Mouse (Mus musculus) spleen, adult 2 months (tissue): ENCODE results near the gene Lss.

Experiments used
- CTCF ChIP-seq: fragments of 200-500 bp; IDR thresholded peaks from 2 replicates; pipeline ENCODE4 v1.5.1; 2011; ENCODE audit warnings: mild to moderate bottlenecking, inconsistent platforms; ENCODE audit not compliant: insufficient read depth, insufficient read length, insufficient replicate concordance; ENCODE audit errors: extremely low read depth
- POLR2A ChIP-seq: fragments of 200-500 bp; IDR thresholded peaks from 2 replicates; pipeline ENCODE4 v1.6.1; 2011; ENCODE audit warnings: low read depth, low read length, inconsistent platforms

GRCm38 (mm10) chr10:76590197-76590596, 58.8 kb downstream of the Lss start:
- TF ChIP-seq CTCF (no peak), POLR2A (no peak)
